Mouse (Mus musculus) embryonic facial prominence, embryonic 10.5 days (tissue): ENCODE results near the gene Myo5a. TPM values are rescaled to one million over a fixed set of nuclear protein-coding genes. Genes with fewer than 3 reads are reported as not detected.
"Not testable (repeated sequence)": the region's sequence is repeated elsewhere in the genome, so short reads cannot be mapped to it uniquely, and the experiment has no call there.

Source experiments
- DNase-seq: peaks from one replicate; pipeline ENCODE4 v3.0.0-alpha.2; 2017; ENCODE audit warnings: low spot score
- H3K27ac ChIP-seq: fragments of 300-500 bp; sonication (generic); replicated peaks from 2 replicates; pipeline ENCODE4 v1.5.1; 2016; ENCODE audit warnings: mild to moderate bottlenecking
- H3K27me3 ChIP-seq: fragments of 300-500 bp; sonication (generic); replicated peaks from 2 replicates; pipeline ENCODE4 v1.6.1; 2016; ENCODE audit warnings: low read depth, mild to moderate bottlenecking; ENCODE audit not compliant: poor library complexity, severe bottlenecking
- H3K36me3 ChIP-seq: fragments of 300-500 bp; sonication (generic); replicated peaks from 2 replicates; pipeline ENCODE4 v1.6.1; 2016; ENCODE audit warnings: mild to moderate bottlenecking, moderate library complexity
- H3K4me1 ChIP-seq: fragments of 300-500 bp; sonication (generic); 2 replicates; pipeline ENCODE4 v1.6.1; 2016
- H3K4me3 ChIP-seq: fragments of 300-500 bp; sonication (generic); 2 replicates; pipeline ENCODE4 v1.5.1; 2016; ENCODE audit warnings: mild to moderate bottlenecking, moderate library complexity
- H3K9me3 ChIP-seq: fragments of 300-500 bp; sonication (generic); 2 replicates; pipeline ENCODE4 v1.6.1; 2016; ENCODE audit warnings: mild to moderate bottlenecking
- WGBS: fragments of 180-500 bp; shearing (Covaris S2); methylation state at CpG from one replicate; pipeline ENCODE4 v1.1.7; 2016; 5-methylcytosine and 5-hydroxymethylcytosine counted together
- polyA plus RNA-seq: library from polyadenylated mRNA; unstranded; fragments of >200 nt; fragmentation: Nextera tagmentation; extraction: Ambion mirVana; gene quantifications from 2 replicates; pipeline ENCODE4 v1.2.1, GENCODE M21; 2016

Gene Myo5a
- polyA plus RNA-seq, 1 experiment from 2014 or later, result 21.2 TPM

- H3K27ac ChIP-seq, result no peak overlapping the region
- no peaks in the 10 kb centered on the region for H3K36me3 ChIP-seq
- no peak overlapping the region for H3K4me3 ChIP-seq
- peaks cover 7% of the 10 kb centered on the region for H3K4me1 ChIP-seq
- WGBS, result 90% methylated on average over 13 of the region's 13 CpGs
- DNase-seq, result no peak
- H3K27me3 ChIP-seq, result no peaks in the 10 kb centered on the region
- H3K9me3 ChIP-seq, result no peaks in the 10 kb centered on the region
These were observed 175.5 kb downstream of the Myo5a start for GRCm38 (mm10) chr9:75246080-75246930.

- Histone ChIP-seq H3K27ac (no peak overlapping the region), H3K36me3 (no peaks in the 10 kb centered on the region), H3K4me3 (no peak overlapping the region), H3K4me1 (peaks cover 7% of the 10 kb centered on the region), H3K27me3 (no peaks in the 10 kb centered on the region), H3K9me3 (no peaks in the 10 kb centered on the region)
- DNase-seq, result no peak
- 91% methylated on average over 6 of the region's 6 CpGs for WGBS
These were observed 177.1 kb downstream of the Myo5a start for GRCm38 (mm10) chr9:75247870-75248269.

GRCm38 (mm10) chr9:75248359-75248758, 177.5 kb downstream of the Myo5a start:
- H3K4me3 ChIP-seq, result no peak overlapping the region
- H3K27me3 ChIP-seq, result no peaks in the 10 kb centered on the region
- H3K4me1 ChIP-seq, result peaks cover 7% of the 10 kb centered on the region
- no peaks in the 10 kb centered on the region for H3K36me3 ChIP-seq
- no peaks in the 10 kb centered on the region for H3K9me3 ChIP-seq
- H3K27ac ChIP-seq, result no peak overlapping the region
- DNase-seq, result no peak
- 85% methylated on average over 1 of the region's 1 CpGs for WGBS

- H3K36me3 ChIP-seq, result no peaks in the 10 kb centered on the region
- no peaks in the 10 kb centered on the region for H3K9me3 ChIP-seq
- H3K4me1 ChIP-seq, result peaks cover 7% of the 10 kb centered on the region
- no peak for DNase-seq
- no peak overlapping the region for H3K4me3 ChIP-seq
- no peaks in the 10 kb centered on the region for H3K27me3 ChIP-seq
- H3K27ac ChIP-seq, result no peak overlapping the region
These were observed 178.1 kb downstream of the Myo5a start for GRCm38 (mm10) chr9:75248874-75249273.

GRCm38 (mm10) chr9:75253158-75253557, 182.3 kb downstream of the Myo5a start:
- 80% methylated on average over 6 of the region's 6 CpGs for WGBS

GRCm38 (mm10) chr9:75253766-75254165, 183.0 kb downstream of the Myo5a start:
- 49% methylated on average over 3 of the region's 3 CpGs for WGBS
- peaks cover 30% of the 10 kb centered on the region for H3K4me1 ChIP-seq
- no peaks in the 10 kb centered on the region for H3K36me3 ChIP-seq
- H3K9me3 ChIP-seq, result no peaks in the 10 kb centered on the region
- H3K4me3 ChIP-seq, result no peak overlapping the region
- no peaks in the 10 kb centered on the region for H3K27me3 ChIP-seq
- H3K27ac ChIP-seq, result no peak overlapping the region
- DNase-seq, result no peak

More at GRCm38 (mm10) chr9:75253158-75253557, 182.3 kb downstream of the Myo5a start:
- not testable (repeated sequence) for H3K9me3 ChIP-seq, H3K27ac ChIP-seq, H3K36me3 ChIP-seq, H3K4me3 ChIP-seq, DNase-seq, H3K27me3 ChIP-seq
- peaks cover 28% of the 10 kb centered on the region for H3K4me1 ChIP-seq

- Histone ChIP-seq H3K4me1 (peaks cover 30% of the 10 kb centered on the region), H3K27ac (no peak overlapping the region), H3K36me3 (no peaks in the 10 kb centered on the region), H3K4me3 (no peak overlapping the region), H3K9me3 (no peaks in the 10 kb centered on the region), H3K27me3 (no peaks in the 10 kb centered on the region)
- 65% methylated on average over 13 of the region's 13 CpGs for WGBS
- DNase-seq, result no peak
These were observed 183.6 kb downstream of the Myo5a start for GRCm38 (mm10) chr9:75254196-75254955.

GRCm38 (mm10) chr9:75255820-75256545, 185.2 kb downstream of the Myo5a start:
- no peak for DNase-seq
- Histone ChIP-seq H3K9me3 (peaks cover 2% of the 10 kb centered on the region; the same call in 1 of the 2 replicates), H3K27ac (no peak overlapping the region), H3K36me3 (no peaks in the 10 kb centered on the region), H3K4me3 (no peak overlapping the region), H3K4me1 (peaks cover 35% of the 10 kb centered on the region), H3K27me3 (no peaks in the 10 kb centered on the region)
- 90% methylated on average over 14 of the region's 14 CpGs for WGBS

- Histone ChIP-seq H3K27me3 (no peaks in the 10 kb centered on the region), H3K36me3 (no peaks in the 10 kb centered on the region), H3K27ac (no peak overlapping the region), H3K4me3 (no peak overlapping the region), H3K4me1 (peaks cover 49% of the 10 kb centered on the region), H3K9me3 (peaks cover 2% of the 10 kb centered on the region; the same call in 1 of the 2 replicates)
- 70% methylated on average over 4 of the region's 4 CpGs for WGBS
- DNase-seq, result no peak
These were observed 188.0 kb downstream of the Myo5a start for GRCm38 (mm10) chr9:75258792-75259191.

GRCm38 (mm10) chr9:75259656-75260055, 188.8 kb downstream of the Myo5a start:
- Histone ChIP-seq H3K9me3 (peaks cover 2% of the 10 kb centered on the region; the same call in 1 of the 2 replicates), H3K27ac (no peak overlapping the region), H3K27me3 (no peaks in the 10 kb centered on the region), H3K36me3 (no peaks in the 10 kb centered on the region), H3K4me3 (no peak overlapping the region), H3K4me1 (peaks cover 47% of the 10 kb centered on the region)
- 91% methylated on average over 4 of the region's 4 CpGs for WGBS
- no peak for DNase-seq

GRCm38 (mm10) chr9:75261332-75261872, 190.6 kb downstream of the Myo5a start:
- DNase-seq, result peak; percentile 48
- H3K4me1 ChIP-seq, result peaks cover 35% of the 10 kb centered on the region
- H3K4me3 ChIP-seq, result 0 out of 2 replicates have a peak overlapping the region, but pooled peaks have one; percentile 21
- WGBS, result 7% methylated on average over 8 of the region's 8 CpGs
- H3K27me3 ChIP-seq, result no peaks in the 10 kb centered on the region
- H3K9me3 ChIP-seq, result peaks cover 2% of the 10 kb centered on the region; the same call in 1 of the 2 replicates
- no peaks in the 10 kb centered on the region for H3K36me3 ChIP-seq
- H3K27ac ChIP-seq, result peak overlapping the region; percentile 76

- no peaks in the 10 kb centered on the region for H3K27me3 ChIP-seq
- DNase-seq, result no peak
- peaks cover 2% of the 10 kb centered on the region; the same call in 1 of the 2 replicates for H3K9me3 ChIP-seq
- peaks cover 32% of the 10 kb centered on the region for H3K4me1 ChIP-seq
- H3K27ac ChIP-seq, result no peak overlapping the region
- WGBS, result 75% methylated on average over 8 of the region's 8 CpGs
- H3K36me3 ChIP-seq, result no peaks in the 10 kb centered on the region
- no peak overlapping the region for H3K4me3 ChIP-seq
These were observed 191.5 kb downstream of the Myo5a start for GRCm38 (mm10) chr9:75262235-75262826.
